ENCODE assay signal across 10 mouse cellular contexts in the genomic region with DNA sequence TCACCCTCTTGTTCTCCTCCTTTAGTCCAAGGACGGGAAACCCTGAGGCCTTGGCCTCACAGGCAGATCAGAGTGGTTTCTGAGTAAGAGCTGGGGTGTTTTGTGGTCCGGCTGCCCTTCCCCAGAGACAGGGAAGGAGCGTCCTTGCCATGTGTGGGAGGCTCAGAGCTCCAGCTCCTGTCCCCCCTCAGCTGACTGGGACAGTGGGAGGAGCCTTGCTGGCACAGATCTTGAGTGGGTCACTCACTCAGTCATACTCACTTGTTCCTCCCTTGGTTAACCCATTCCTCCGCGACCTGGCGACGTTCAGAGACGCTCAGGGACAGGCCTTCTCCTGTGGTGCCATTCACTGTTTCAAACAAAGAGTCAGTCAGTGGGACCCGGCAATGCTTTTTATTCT. TPM values are rescaled to one million over a fixed set of nuclear protein-coding genes. Genes with fewer than 3 reads are reported as not detected.
A peak's percentile ranks its signal among the peaks of the same experiment; 100 is the strongest.
DNase-seq lines count a peak whose midpoint lies in the region; ATAC-seq lines count a peak whose summit lies in the region.
"Had no signal": no experiment of that assay in that cellular context is flagged by ENCODE, and none has a peak within 500 bp of the region (broad histone marks: within the 10 kb centered on the region; RNA-seq: fewer than 3 reads in every experiment).

No protein-coding gene starts in this region.

- no peak for ATAC-seq in forebrain, embryonic 11.5 days (replicated peaks; ENCODE audit: low FRiP score)
- no peak for ATAC-seq in forebrain, embryonic 15.5 days (replicated peaks)
- peak; percentile 49 for ATAC-seq in midbrain, embryonic 11.5 days (ENCODE audit: low FRiP score)

- no peak overlapping the region for H3K9ac ChIP-seq in forebrain, embryonic 11.5 days (ENCODE audit: low read length)
- H3K9ac ChIP-seq in forebrain, embryonic 15.5 days (replicated peaks), result no peak overlapping the region
- H3K9ac ChIP-seq in midbrain, embryonic 11.5 days (ENCODE audit: low read length), result peak overlapping the region; percentile 24; the same call in 1 of the 2 replicates
- H3K9ac ChIP-seq: embryonic facial prominence, embryonic 13.5 days; stomach, embryonic 15.5 days had no signal

- DNase-seq in forebrain, embryonic 11.5 days (ENCODE audit: low spot score), result peak; percentile 56
- DNase-seq in left cerebral cortex, postnatal 14 days (ENCODE audit: low spot score in 2 of 2), result peak; percentile 30 to 50
- DNase-seq in left cerebral cortex, adult 18-20 months (ENCODE audit: low spot score in 2 of 2), result no peak
- peak; percentile 16 for DNase-seq in brain, adult 2 months (ENCODE audit: low read depth, low spot score)
- peak; percentile 86 for DNase-seq in midbrain, embryonic 11.5 days (ENCODE audit: low spot score, missing footprints)
- DNase-seq in thymus, postnatal 25 days, result no peak
- no peak for DNase-seq in thymus, postnatal 4 days

- H3K4me3 ChIP-seq in forebrain, embryonic 11.5 days (ENCODE audit: low read depth, low read length), result no peak overlapping the region
- no peak overlapping the region for H3K4me3 ChIP-seq in forebrain, embryonic 15.5 days
- no peak overlapping the region for H3K4me3 ChIP-seq in midbrain, embryonic 11.5 days (ENCODE audit: low read depth, low read length)
- H3K4me3 ChIP-seq: embryonic facial prominence, embryonic 13.5 days; stomach, embryonic 15.5 days had no signal

- no peaks in the 10 kb centered on the region for H3K27me3 ChIP-seq in forebrain, embryonic 11.5 days (ENCODE audit: control insufficient read depth, insufficient read depth, low read length)
- no peaks in the 10 kb centered on the region for H3K27me3 ChIP-seq in forebrain, embryonic 15.5 days
- H3K27me3 ChIP-seq in midbrain, embryonic 11.5 days (ENCODE audit: control insufficient read depth, insufficient read depth, low read length), result no peaks in the 10 kb centered on the region
- H3K27me3 ChIP-seq: embryonic facial prominence, embryonic 13.5 days; stomach, embryonic 15.5 days had no signal

- H3K36me3 ChIP-seq in forebrain, embryonic 11.5 days (ENCODE audit: control insufficient read depth, insufficient read depth, low read length), result no peaks in the 10 kb centered on the region
- no peaks in the 10 kb centered on the region for H3K36me3 ChIP-seq in forebrain, embryonic 15.5 days
- no peaks in the 10 kb centered on the region for H3K36me3 ChIP-seq in midbrain, embryonic 11.5 days (ENCODE audit: control insufficient read depth, insufficient read depth, low read length)
- H3K36me3 ChIP-seq: stomach, embryonic 15.5 days had no signal

- no peaks in the 10 kb centered on the region for H3K9me3 ChIP-seq in forebrain, embryonic 11.5 days (ENCODE audit: control insufficient read depth, low read length)
- no peaks in the 10 kb centered on the region for H3K9me3 ChIP-seq in forebrain, embryonic 15.5 days
- no peaks in the 10 kb centered on the region for H3K9me3 ChIP-seq in midbrain, embryonic 11.5 days (ENCODE audit: control insufficient read depth, low read length)
- H3K9me3 ChIP-seq: embryonic facial prominence, embryonic 13.5 days; stomach, embryonic 15.5 days had no signal

- H3K4me1 ChIP-seq in forebrain, embryonic 11.5 days (replicated peaks; ENCODE audit: control insufficient read depth, insufficient read depth, low read length), result peaks cover 17% of the 10 kb centered on the region
- peaks cover 12% of the 10 kb centered on the region for H3K4me1 ChIP-seq in forebrain, embryonic 15.5 days
- peaks cover 26% of the 10 kb centered on the region for H3K4me1 ChIP-seq in midbrain, embryonic 11.5 days (ENCODE audit: control insufficient read depth, insufficient read depth, low read length)
- H3K4me1 ChIP-seq: stomach, embryonic 15.5 days had no signal

- no peak overlapping the region for H3K4me2 ChIP-seq in forebrain, embryonic 11.5 days (ENCODE audit: low read depth, low read length, severe bottlenecking)
- H3K4me2 ChIP-seq in forebrain, embryonic 15.5 days (replicated peaks), result no peak overlapping the region
- no peak overlapping the region for H3K4me2 ChIP-seq in midbrain, embryonic 11.5 days
- H3K4me2 ChIP-seq: embryonic facial prominence, embryonic 13.5 days; stomach, embryonic 15.5 days had no signal

- WGBS in forebrain, embryonic 11.5 days, result 28% methylated on average over 9 of the region's 9 CpGs
- 29% methylated on average over 9 of the region's 9 CpGs for WGBS in forebrain, embryonic 15.5 days
- WGBS in midbrain, embryonic 11.5 days, result 29% methylated on average over 9 of the region's 9 CpGs

- H3K27ac ChIP-seq in forebrain, embryonic 11.5 days (ENCODE audit: low read depth, low read length), result no peak overlapping the region
- no peak overlapping the region for H3K27ac ChIP-seq in forebrain, embryonic 15.5 days (replicated peaks)
- peak overlapping the region; percentile 44 for H3K27ac ChIP-seq in midbrain, embryonic 11.5 days (ENCODE audit: low read depth, low read length)
- H3K27ac ChIP-seq: embryonic facial prominence, embryonic 13.5 days; stomach, embryonic 15.5 days had no signal

- intact Hi-C loops in left cerebral cortex, postnatal 14 days (cut with DNase I), result no loop called here

RNA-seq across cellular contexts. Expression of gene Npl, which starts 14.2 kb away (rescaled TPM):
- 12.4 and 14.3 TPM in 2 replicates for polyA plus RNA-seq in forebrain, embryonic 11.5 days (2014; fragmentation: Nextera tagmentation; extraction: Ambion mirVana)
- polyA plus RNA-seq in forebrain, embryonic 15.5 days (2015; fragmentation: Nextera tagmentation; extraction: Ambion mirVana), result 7.2 and 8.2 TPM in 2 replicates
- 1 to 10 TPM; 6.0 to 8.1 TPM for total RNA-seq in left cerebral cortex, postnatal 14 days (2021)
- 1 to 10 TPM; 5.3 to 5.4 TPM for total RNA-seq in left cerebral cortex, adult 18-20 months (2021)
- polyA plus RNA-seq in midbrain, embryonic 11.5 days (2014; fragmentation: Nextera tagmentation; extraction: Ambion mirVana), result 20.5 and 23.6 TPM in 2 replicates

RNA-seq across cellular contexts. Expression of gene Dhx9, which starts 48.2 kb away (rescaled TPM):
- 27.5 and 29.5 TPM in 2 replicates for polyA plus RNA-seq in forebrain, embryonic 11.5 days (2014; fragmentation: Nextera tagmentation; extraction: Ambion mirVana)
- polyA plus RNA-seq in forebrain, embryonic 15.5 days (2015; fragmentation: Nextera tagmentation; extraction: Ambion mirVana), result 37.4 and 39.1 TPM in 2 replicates
- 100 to 1,000 TPM; 105 to 107 TPM for total RNA-seq in left cerebral cortex, postnatal 14 days (2021)
- 10 to 100 TPM; 96.1 to 99.8 TPM for total RNA-seq in left cerebral cortex, adult 18-20 months (2021)
- polyA plus RNA-seq in midbrain, embryonic 11.5 days (2014; fragmentation: Nextera tagmentation; extraction: Ambion mirVana), result 27.0 and 35.6 TPM in 2 replicates

Comparison
In these comparisons a context has a peak if more than half of its experiments do, and no peak if none do; other contexts are left out.
1. DNase-seq: peak in forebrain, embryonic 11.5 days (single experiment), left cerebral cortex, postnatal 14 days (2 of 2), brain, adult 2 months (single experiment) and midbrain, embryonic 11.5 days (single experiment); none in left cerebral cortex, adult 18-20 months (0 of 2), thymus, postnatal 25 days (single experiment) and thymus, postnatal 4 days (single experiment).